Mouse (Mus musculus) CH12.LX (cell line): Measurements from ENCODE around the gene Qpctl. TPM values are rescaled to one million over a fixed set of nuclear protein-coding genes. Genes with fewer than 3 reads are reported as not detected.

Source experiments
- DNase-seq: peaks from one replicate; pipeline ENCODE4 v3.0.0-alpha.2; 2013; ENCODE audit errors: extremely low read depth
- H3K27ac ChIP-seq: 2 replicates; pipeline ENCODE4 v1.5.1; 2012; ENCODE audit warnings: low read depth, mild to moderate bottlenecking, control low read depth, moderate library complexity; ENCODE audit not compliant: insufficient read depth
- H3K27me3 ChIP-seq: replicated peaks from 2 replicates; pipeline ENCODE3; 2012; ENCODE audit warnings: inconsistent platforms
- H3K36me3 ChIP-seq, 2 experiments: replicated peaks in 1 of 2; 2 replicates each; pipeline versions ENCODE3 to v1.6.1; 2012; ENCODE audit warnings: inconsistent platforms in 1 of 2, low read length in 1 of 2, mild to moderate bottlenecking in 1 of 2, mixed read lengths in 1 of 2, moderate library complexity in 1 of 2; ENCODE audit not compliant: control insufficient read depth in 1 of 2, insufficient read depth in 1 of 2
- H3K4me1 ChIP-seq, 2 experiments: 2 replicates each; pipeline ENCODE4 v1.6.1; 2012; ENCODE audit warnings: inconsistent platforms in 1 of 2, moderate library complexity in 1 of 2; ENCODE audit not compliant: insufficient read depth in 2 of 2, control insufficient read depth in 1 of 2
- H3K4me2 ChIP-seq: 2 replicates; pipeline ENCODE4 v1.6.1; 2012; ENCODE audit warnings: low read depth, mild to moderate bottlenecking, control low read depth; ENCODE audit not compliant: poor library complexity, insufficient read depth, severe bottlenecking
- H3K4me3 ChIP-seq, 3 experiments: fragments of 150-350 bp in 1 of 3; sonication (generic) in 1 of 3; replicated peaks in 1 of 3; 2 replicates each; pipeline versions ENCODE3 to v1.5.1; 2011 to 2012; ENCODE audit warnings: low read depth in 2 of 3, low read length in 2 of 3, mild to moderate bottlenecking in 2 of 3, moderate library complexity in 2 of 3, control low read depth in 1 of 3, improper control_type of control experiment in 1 of 3, inconsistent platforms in 1 of 3, mixed read lengths in 1 of 3; ENCODE audit not compliant: poor library complexity in 1 of 3
- H3K79me2 ChIP-seq: replicated peaks from 2 replicates; pipeline ENCODE4 v1.6.1; 2012; ENCODE audit warnings: mild to moderate bottlenecking, moderate library complexity; ENCODE audit not compliant: control insufficient read depth, poor library complexity, insufficient read depth, severe bottlenecking; ENCODE audit errors: extremely low read depth
- H3K9ac ChIP-seq: 2 replicates; pipeline ENCODE4 v1.6.1; 2012; ENCODE audit warnings: low read depth, mild to moderate bottlenecking, control low read depth, moderate library complexity; ENCODE audit not compliant: insufficient read depth
- H3K9me3 ChIP-seq: replicated peaks from 2 replicates; pipeline ENCODE3; 2012; ENCODE audit warnings: low read length, inconsistent platforms, mixed read lengths
- BHLHE40 ChIP-seq: IDR thresholded peaks from 2 replicates; pipeline ENCODE4 v1.6.1; 2011; ENCODE audit warnings: mild to moderate bottlenecking, low read depth, low read length, improper control_type of control experiment
- CHD1 ChIP-seq: IDR thresholded peaks from 2 replicates; pipeline ENCODE4 v1.6.1; 2012; ENCODE audit warnings: low read depth, low read length, improper control_type of control experiment, inconsistent platforms
- E2F4 ChIP-seq: IDR thresholded peaks from 2 replicates; pipeline ENCODE4 v1.6.1; 2011; ENCODE audit warnings: low read depth, low read length, improper control_type of control experiment; ENCODE audit not compliant: insufficient replicate concordance
- EP300 ChIP-seq: IDR thresholded peaks from 2 replicates; pipeline ENCODE4 v1.6.1; 2011; ENCODE audit warnings: low read length, improper control_type of control experiment
- MAFK ChIP-seq: IDR thresholded peaks from 2 replicates; pipeline ENCODE4 v1.6.1; 2011; ENCODE audit warnings: low read length, improper control_type of control experiment; ENCODE audit not compliant: insufficient replicate concordance
- NELFE ChIP-seq: IDR thresholded peaks from 2 replicates; pipeline ENCODE4 v1.6.1; 2011; ENCODE audit warnings: low read depth, low read length, improper control_type of control experiment
- ZC3H11A ChIP-seq: IDR thresholded peaks from 2 replicates; pipeline ENCODE4 v1.6.1; 2012; ENCODE audit warnings: low read depth, mild to moderate bottlenecking, inconsistent platforms, low read length, improper control_type of control experiment
- dilution Hi-C: fragments of 300-500 bp; cut with MboI; formaldehyde crosslinking; loops from 2 replicates; pipeline ENCODE4 v1.14.3; 2020; ENCODE audit warnings: low sequenced_read_pairs; ENCODE audit not compliant: extremely low pct_unique_long_range_greater_than_20kb, extremely low pct_ligation_motif_present
- in situ Hi-C: fragments of 300-500 bp; cut with MboI; formaldehyde crosslinking; loops from 3 replicates; pipeline ENCODE4 v1.14.3; 2019; ENCODE audit warnings: low sequenced_read_pairs, low pct_ligation_motif_present, low pct_unique_long_range_greater_than_20kb, mixed read lengths
- polyA plus RNA-seq: library from polyadenylated mRNA; unstranded; fragments of >175 nt; gene quantifications from 2 replicates; pipeline ENCODE4 v1.2.1, GENCODE M21; 2012; ENCODE audit warnings: low read depth; ENCODE audit not compliant: insufficient read length
- total RNA-seq, 2 experiments: library from RNA; depleted of rRNA; stranded (reverse); fragments of 300-350 nt in 1 of 2; fragments of >200 nt in 1 of 2; gene quantifications; 2 replicates each; pipeline ENCODE4 v1.2.3; 2012 to 2014

Gene Qpctl
- total and polyA plus RNA-seq, 3 experiments = 5.2 to 9.8 (median 9.6) TPM

- DNase-seq = no peak
- Histone ChIP-seq H3K4me3 (no peak overlapping the region), H3K36me3 (no peaks in the 10 kb centered on the region), H3K27ac (no peak overlapping the region), H3K79me2 (no peaks in the 10 kb centered on the region), H3K9me3 (peaks cover 15% of the 10 kb centered on the region), H3K4me1 (peaks cover 0 to 4% of the 10 kb centered on the region in 2 experiments; a peak in 1 of 4 replicates), H3K4me2 (no peak overlapping the region), H3K9ac (no peak overlapping the region), H3K27me3 (peaks cover 51% of the 10 kb centered on the region)
- dilution Hi-C loops = no loop called here
- in situ Hi-C loops = loop anchor here (10.0 kb wide), 1 partner anchor 190 kb away; the partner anchor contains the start of genes Cd3eap and Ppp1r13l
- TF ChIP-seq BHLHE40 (peak; percentile 77), E2F4 (no peak)
Observed at GRCm38 (mm10) chr7:19164978-19165377, 15.9 kb upstream of the Qpctl start.

GRCm38 (mm10) chr7:19164189-19164588 lies 15.1 kb upstream of the Qpctl start:
- in situ Hi-C loops = loop anchor here (10.0 kb wide), 1 partner anchor 191 kb away; the partner anchor contains the start of genes Cd3eap and Ppp1r13l
- Histone ChIP-seq H3K9ac (no peak overlapping the region), H3K4me2 (peak overlapping the region; percentile 5; the same call in 1 of the 2 replicates), H3K27me3 (peaks cover 43% of the 10 kb centered on the region), H3K4me1 (peaks cover 0 to 4% of the 10 kb centered on the region in 2 experiments; a peak in 1 of 4 replicates), H3K9me3 (peaks cover 15% of the 10 kb centered on the region), H3K79me2 (no peaks in the 10 kb centered on the region), H3K36me3 (peaks cover 0 to 4% of the 10 kb centered on the region in 2 experiments), H3K27ac (no peak overlapping the region), H3K4me3 (no peak overlapping the region)
- TF ChIP-seq MAFK = no peak
- no peak for TF ChIP-seq NELFE
- no peak for TF ChIP-seq EP300
- no peak for DNase-seq
- dilution Hi-C loops = no loop called here

GRCm38 (mm10) chr7:19163752-19164151 lies 14.7 kb upstream of the Qpctl start:
- Histone ChIP-seq H3K36me3 (peaks cover 0 to 5% of the 10 kb centered on the region in 2 experiments), H3K4me3 (no peak overlapping the region), H3K4me1 (peaks cover 0 to 4% of the 10 kb centered on the region in 2 experiments; a peak in 1 of 4 replicates), H3K27me3 (peaks cover 41% of the 10 kb centered on the region), H3K9me3 (peaks cover 15% of the 10 kb centered on the region), H3K79me2 (no peaks in the 10 kb centered on the region), H3K4me2 (no peak overlapping the region), H3K9ac (no peak overlapping the region), H3K27ac (no peak overlapping the region)
- no peak for DNase-seq
- dilution Hi-C loops = no loop called here
- in situ Hi-C loops = loop anchor here (10.0 kb wide), 1 partner anchor 191 kb away; the partner anchor contains the start of genes Cd3eap and Ppp1r13l
- no peak for TF ChIP-seq CHD1
- TF ChIP-seq ZC3H11A = no peak
